Mouse (Mus musculus) common myeloid progenitor, adult 5-6 weeks (primary cell): ENCODE results near the gene Dyrk3. TPM values are rescaled to one million over a fixed set of nuclear protein-coding genes. Genes with fewer than 3 reads are reported as not detected.

Experiments
- ATAC-seq: replicated peaks from 2 replicates; pipeline ENCODE4 v1.8.0; 2016; ENCODE audit warnings: low read depth, mild to moderate bottlenecking, moderate TSS enrichment, inconsistent platforms; ENCODE audit not compliant: poor library complexity, severe bottlenecking
- total RNA-seq: library from RNA; stranded (forward); fragments of 200-1000, 187-1606 nt; gene quantifications from 2 replicates; pipeline ENCODE4 v1.2.3, GENCODE M21; 2017

Dyrk3 gene
- total RNA-seq, 1 experiment from 2014 or later, result 10.3 TPM

- ATAC-seq, result no peak
These were observed 49.6 kb downstream of the Dyrk3 start for GRCm38 (mm10) chr1:131088547-131088946.

- peak; percentile 30 for ATAC-seq
These were observed 51.2 kb downstream of the Dyrk3 start for GRCm38 (mm10) chr1:131086907-131087306.

- no peak for ATAC-seq
These were observed 52.0 kb downstream of the Dyrk3 start for GRCm38 (mm10) chr1:131085957-131086739.

GRCm38 (mm10) chr1:131085272-131085671 is 52.9 kb downstream of the Dyrk3 start:
- ATAC-seq, result no peak

- peak; percentile 73 for ATAC-seq
These were observed 53.9 kb downstream of the Dyrk3 start for GRCm38 (mm10) chr1:131084289-131084688.

- no peak for ATAC-seq
These were observed 54.5 kb downstream of the Dyrk3 start for GRCm38 (mm10) chr1:131083609-131084008.

GRCm38 (mm10) chr1:131083122-131083521 is 55.0 kb downstream of the Dyrk3 start:
- no peak for ATAC-seq

GRCm38 (mm10) chr1:131080686-131081085 is 57.5 kb downstream of the Dyrk3 start:
- no peak for ATAC-seq

- peak; percentile 30; the same call in 1 of the 2 replicates for ATAC-seq
These were observed 58.4 kb downstream of the Dyrk3 start for GRCm38 (mm10) chr1:131079762-131080161.

- no peak for ATAC-seq
These were observed 59.3 kb downstream of the Dyrk3 start for GRCm38 (mm10) chr1:131078761-131079330.

Other genes with a start within 250 kb of the Dyrk3 start
- not detected in 2 replicates for gene Il20, start 226.9 kb downstream of the Dyrk3 start, total RNA-seq
- gene Il19, start 198.2 kb downstream of the Dyrk3 start, total RNA-seq, result not detected in 2 replicates
- gene Il10, start 118.5 kb downstream of the Dyrk3 start, total RNA-seq, result not detected in 2 replicates
- gene Mapkapk2, start 40.5 kb downstream of the Dyrk3 start, total RNA-seq, result 124 and 128 TPM in 2 replicates
- 28.7 and 32.8 TPM in 2 replicates for gene Eif2d, start 14.8 kb upstream of the Dyrk3 start, total RNA-seq
- 48.2 and 49.4 TPM in 2 replicates for gene Rassf5, start 106.9 kb upstream of the Dyrk3 start, total RNA-seq
- gene Ikbke, start 141.3 kb upstream of the Dyrk3 start, total RNA-seq, result 7.2 and 7.3 TPM in 2 replicates